Mouse (Mus musculus) midbrain, embryonic 12.5 days (tissue): ENCODE results near the gene Ier5. TPM values are rescaled to one million over a fixed set of nuclear protein-coding genes. Genes with fewer than 3 reads are reported as not detected.
A peak's percentile ranks its signal among the peaks of the same experiment; 100 is the strongest.

Source experiments
- ATAC-seq: fragments of 200-750 bp; cut with Nextera tagmentation; 2 replicates; pipeline ENCODE4 v1.8.0; 2017; ENCODE audit warnings: low read depth, moderate TSS enrichment, moderate library complexity; ENCODE audit not compliant: low FRiP score
- H3K27ac ChIP-seq: fragments of 300-500 bp; sonication (generic); replicated peaks from 2 replicates; pipeline ENCODE4 v1.5.1; 2016; ENCODE audit warnings: mild to moderate bottlenecking
- H3K27me3 ChIP-seq: fragments of 300-500 bp; sonication (generic); 2 replicates; pipeline ENCODE4 v1.6.1; 2016; ENCODE audit warnings: mild to moderate bottlenecking
- H3K36me3 ChIP-seq: fragments of 300-500 bp; sonication (generic); 2 replicates; pipeline ENCODE4 v1.6.1; 2016
- H3K4me1 ChIP-seq: fragments of 300-500 bp; sonication (generic); 2 replicates; pipeline ENCODE4 v1.6.1; 2016
- H3K4me2 ChIP-seq: fragments of 300-500 bp; sonication (generic); replicated peaks from 2 replicates; pipeline ENCODE4 v1.6.1; 2016; ENCODE audit warnings: mild to moderate bottlenecking, moderate library complexity
- H3K4me3 ChIP-seq: fragments of 300-500 bp; sonication (generic); 2 replicates; pipeline ENCODE4 v1.5.1; 2016; ENCODE audit warnings: mild to moderate bottlenecking
- H3K9ac ChIP-seq: fragments of 300-500 bp; sonication (generic); replicated peaks from 2 replicates; pipeline ENCODE4 v1.6.1; 2016; ENCODE audit warnings: mild to moderate bottlenecking, moderate library complexity
- H3K9me3 ChIP-seq: fragments of 300-500 bp; sonication (generic); 2 replicates; pipeline ENCODE4 v1.6.1; 2016; ENCODE audit warnings: mild to moderate bottlenecking
- WGBS: fragments of 180-500 bp; shearing (Covaris S2); methylation state at CpG from one replicate; pipeline ENCODE4 v1.1.7; 2016; 5-methylcytosine and 5-hydroxymethylcytosine counted together
- polyA plus RNA-seq: library from polyadenylated mRNA; unstranded; fragments of >200 nt; fragmentation: Nextera tagmentation; extraction: Ambion mirVana; gene quantifications from 2 replicates; pipeline ENCODE4 v1.2.1, GENCODE M21; 2016

The Ier5 gene
- polyA plus RNA-seq, 1 experiment from 2014 or later = 12.8 TPM

DNA sequence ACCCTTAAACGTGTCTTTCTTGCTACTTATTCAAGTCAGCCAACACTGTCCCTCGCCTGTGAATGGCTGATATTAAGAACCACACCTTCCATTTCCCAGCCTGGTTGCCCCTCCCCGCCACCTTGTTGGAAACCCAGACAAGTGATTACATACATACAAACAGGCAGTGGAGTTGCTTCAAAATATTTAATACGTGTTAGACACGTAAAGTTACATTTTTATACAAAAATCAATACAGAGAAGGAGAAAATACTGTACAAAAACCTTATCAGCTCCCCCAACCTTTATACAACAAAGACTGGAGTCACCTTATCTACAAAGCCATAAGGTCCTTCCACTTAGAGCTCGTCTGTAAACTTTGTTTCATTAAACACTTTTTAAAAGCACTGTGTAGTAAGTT lies 2.1 kb downstream of the Ier5 start:
- WGBS = 30% methylated on average over 6 of the region's 6 CpGs
- H3K4me2 ChIP-seq = peak overlapping the region; percentile 70
- no peaks in the 10 kb centered on the region; the same call in 1 of the 2 replicates for H3K27me3 ChIP-seq
- H3K27ac ChIP-seq = no peak overlapping the region
- no peaks in the 10 kb centered on the region for H3K9me3 ChIP-seq
- ATAC-seq = no peak
- peaks cover 42% of the 10 kb centered on the region for H3K4me1 ChIP-seq
- peak overlapping the region; percentile 97 for H3K9ac ChIP-seq
- no peaks in the 10 kb centered on the region for H3K36me3 ChIP-seq
- H3K4me3 ChIP-seq = peak overlapping the region; percentile 71

DNA sequence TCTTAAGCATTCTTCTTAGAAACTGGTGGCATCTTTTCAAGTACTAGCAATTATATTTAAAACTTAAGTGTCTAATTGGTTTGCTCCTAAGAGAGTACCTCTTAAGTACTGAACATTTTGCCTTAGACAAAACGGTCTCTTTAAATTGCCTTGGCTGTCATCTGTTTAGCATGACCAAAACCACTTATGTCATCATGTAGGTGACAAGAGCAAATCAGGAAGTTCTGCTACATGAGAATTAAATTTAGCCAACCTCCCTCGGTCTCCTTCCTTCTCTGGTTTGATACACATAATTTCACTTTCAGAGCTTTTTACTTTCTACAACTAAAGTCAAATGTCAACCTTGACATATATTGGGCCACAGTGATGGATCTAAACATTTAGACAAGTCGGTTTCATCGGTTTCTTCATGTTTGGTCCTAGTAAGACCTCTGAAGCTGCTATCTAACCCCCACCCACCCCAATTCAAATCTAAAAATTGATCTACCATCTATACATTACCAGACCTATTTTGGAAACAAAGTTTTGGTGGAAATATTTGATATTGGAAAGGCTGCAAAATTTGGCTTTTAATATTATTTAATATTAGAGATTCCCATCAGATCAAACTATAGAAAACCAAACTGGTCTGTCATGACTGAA lies 2.7 kb downstream of the Ier5 start:
- H3K9ac ChIP-seq = no peak overlapping the region
- H3K4me2 ChIP-seq = peak overlapping the region; percentile 70
- 85% methylated on average over 4 of the region's 4 CpGs for WGBS
- no peaks in the 10 kb centered on the region; the same call in 1 of the 2 replicates for H3K27me3 ChIP-seq
- H3K9me3 ChIP-seq = no peaks in the 10 kb centered on the region
- peak overlapping the region; percentile 71 for H3K4me3 ChIP-seq
- ATAC-seq = no peak
- peaks cover 48% of the 10 kb centered on the region for H3K4me1 ChIP-seq
- H3K27ac ChIP-seq = no peak overlapping the region
- no peaks in the 10 kb centered on the region for H3K36me3 ChIP-seq

DNA sequence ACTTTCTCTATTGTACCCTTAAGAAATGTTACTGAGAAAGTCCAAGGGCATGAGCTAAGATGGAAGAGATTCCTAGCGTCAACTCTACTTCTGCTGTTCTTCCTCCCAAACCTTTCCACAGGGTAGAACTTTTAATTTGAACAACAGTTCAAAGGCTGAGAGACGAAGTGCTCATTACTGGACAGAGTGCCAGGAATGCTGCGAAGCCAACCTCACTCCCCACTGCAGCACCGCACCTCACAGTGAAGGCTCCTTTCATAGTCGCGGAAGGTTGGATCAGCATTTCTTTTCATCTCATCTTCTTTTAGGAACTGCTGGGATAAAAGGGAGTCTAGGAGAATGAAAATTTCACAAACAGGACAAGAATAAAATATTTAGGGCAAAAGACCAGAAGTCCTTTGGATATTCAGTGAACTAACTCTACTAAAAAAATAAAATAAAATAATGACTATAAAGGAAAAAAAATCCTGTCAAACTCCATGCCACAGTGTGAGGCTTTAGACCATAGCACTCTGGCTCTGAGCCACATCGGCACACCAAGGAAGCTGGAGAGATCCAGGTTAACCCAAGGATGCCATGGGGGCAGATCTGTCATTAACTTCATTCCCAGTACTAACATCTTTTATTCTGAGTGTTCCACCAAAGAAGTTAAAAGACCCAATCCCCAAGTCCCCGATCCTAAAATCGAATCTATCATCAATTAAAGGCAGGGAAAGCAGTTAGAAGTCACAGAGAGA lies 5.3 kb downstream of the Ier5 start:
- no peak overlapping the region for H3K4me2 ChIP-seq
- H3K9ac ChIP-seq = no peak overlapping the region
- peaks cover 49% of the 10 kb centered on the region for H3K4me1 ChIP-seq
- WGBS = 56% methylated on average over 9 of the region's 9 CpGs
- no peaks in the 10 kb centered on the region for H3K9me3 ChIP-seq
- peaks cover 4% of the 10 kb centered on the region for H3K27me3 ChIP-seq
- no peak overlapping the region for H3K4me3 ChIP-seq
- ATAC-seq = no peak
- 0 out of 2 replicates have a peak overlapping the region, but pooled peaks have one; percentile 10 for H3K27ac ChIP-seq
- no peaks in the 10 kb centered on the region for H3K36me3 ChIP-seq

DNA sequence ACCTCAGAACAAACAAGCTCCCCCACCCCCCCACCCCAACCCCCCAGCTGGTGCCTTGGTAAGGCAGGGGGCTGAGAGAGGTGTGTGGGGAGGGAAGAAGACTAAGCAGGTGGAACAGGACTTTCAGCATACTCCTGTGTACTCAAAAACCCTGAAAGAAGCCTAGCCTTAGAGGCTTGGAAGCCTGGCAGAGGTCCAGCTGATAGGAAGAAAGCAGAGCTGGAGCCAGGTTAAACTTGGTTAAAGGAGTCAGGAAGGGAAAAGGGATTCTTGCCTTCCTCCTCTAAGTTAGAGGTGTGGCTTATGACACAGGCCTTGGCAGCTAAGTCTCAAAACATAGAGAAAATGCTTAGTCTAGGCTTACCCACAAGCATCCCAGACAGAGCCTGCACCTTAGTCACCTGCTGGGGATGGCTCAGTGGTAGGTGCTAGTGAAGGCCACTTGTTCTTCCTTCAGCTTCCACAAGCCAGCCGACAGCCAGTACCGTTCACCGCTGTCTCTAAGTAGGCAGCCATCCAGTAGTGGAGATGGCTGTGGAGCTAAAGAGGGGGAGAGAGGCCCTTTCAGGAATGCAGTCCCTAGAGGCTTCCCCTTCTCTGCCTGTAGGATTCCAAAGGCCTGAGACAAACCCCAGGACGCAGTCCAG lies 6.2 kb downstream of the Ier5 start:
- Histone ChIP-seq H3K4me3 (no peak overlapping the region), H3K4me2 (no peak overlapping the region), H3K9ac (no peak overlapping the region), H3K36me3 (no peaks in the 10 kb centered on the region), H3K4me1 (peaks cover 49% of the 10 kb centered on the region), H3K27me3 (peaks cover 4% of the 10 kb centered on the region), H3K9me3 (no peaks in the 10 kb centered on the region), H3K27ac (no peak overlapping the region)
- WGBS = 21% methylated on average over 4 of the region's 4 CpGs
- ATAC-seq = no peak

DNA sequence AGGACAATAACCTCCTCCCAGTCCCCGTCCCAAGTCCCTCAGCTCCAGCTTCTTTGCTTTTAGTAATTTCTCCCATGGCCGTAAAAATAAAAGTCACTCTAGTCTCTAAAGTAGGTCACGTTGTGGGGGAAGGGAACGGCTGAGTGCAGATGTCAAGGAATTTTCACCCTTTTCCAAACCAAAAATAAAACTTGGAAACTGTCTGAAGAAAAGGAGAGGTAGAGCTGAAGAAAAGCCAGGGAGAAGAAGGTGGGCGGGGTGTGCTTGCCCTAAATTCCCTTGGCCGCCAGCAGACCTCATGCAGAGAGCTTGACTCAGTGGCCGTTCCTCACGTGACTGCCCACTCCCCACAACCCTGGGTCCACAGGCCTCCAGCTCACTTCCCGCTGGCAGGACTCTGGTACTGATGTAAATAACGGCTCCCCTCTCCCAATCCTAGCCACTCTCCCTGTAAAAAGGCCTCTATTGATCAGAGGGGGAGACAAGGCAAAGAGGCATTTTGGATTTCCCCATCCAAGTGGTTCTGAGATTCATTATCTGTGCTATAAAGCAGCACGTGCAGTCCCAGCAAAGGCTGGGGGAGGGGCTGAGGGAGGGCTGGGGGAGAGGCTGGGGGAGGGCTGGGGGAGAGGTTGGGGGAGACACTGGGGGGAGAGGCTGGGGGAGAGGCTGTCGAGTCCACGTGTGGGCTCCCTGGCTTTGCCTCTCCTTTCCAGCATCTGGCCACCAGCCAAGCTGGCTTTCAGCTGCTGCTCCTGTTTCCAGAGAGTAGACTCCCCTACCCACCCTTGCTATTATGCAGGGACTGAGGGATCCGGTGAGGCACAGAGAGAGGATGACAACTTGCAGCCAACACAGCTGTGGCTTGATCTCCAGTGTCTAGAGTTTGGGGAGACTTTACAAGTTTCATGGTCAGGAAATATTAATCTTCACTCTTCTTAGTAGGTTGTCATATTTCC lies 7.3 kb downstream of the Ier5 start:
- Histone ChIP-seq H3K27ac (peak overlapping the region; percentile 46), H3K9me3 (no peaks in the 10 kb centered on the region), H3K36me3 (no peaks in the 10 kb centered on the region), H3K4me2 (no peak overlapping the region), H3K27me3 (peaks cover 7% of the 10 kb centered on the region), H3K4me1 (peaks cover 46% of the 10 kb centered on the region), H3K9ac (no peak overlapping the region), H3K4me3 (no peak overlapping the region)
- ATAC-seq = peak; percentile 76
- WGBS = 23% methylated on average over 14 of the region's 14 CpGs

DNA sequence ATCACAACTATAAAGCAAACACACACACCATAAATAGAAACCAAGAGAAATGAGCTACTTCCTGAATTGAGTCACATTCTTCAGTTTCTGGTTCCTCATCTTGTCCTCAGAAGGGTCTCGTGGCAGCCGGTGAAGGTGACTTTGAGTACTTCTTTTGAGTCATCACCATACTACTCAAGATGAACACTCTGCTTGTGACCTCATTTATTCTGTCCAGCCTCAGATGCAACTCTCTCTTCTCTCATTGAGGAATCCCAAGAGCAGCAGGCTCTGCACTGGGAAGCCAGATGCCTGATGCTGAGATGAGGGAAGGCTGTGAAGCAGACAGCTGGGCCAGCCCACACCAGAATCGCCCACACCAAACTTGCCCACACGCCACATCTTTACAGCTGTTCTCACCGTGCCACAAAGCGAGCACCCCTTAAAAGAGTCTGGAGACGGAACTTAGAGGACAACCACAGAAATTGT lies 8.0 kb downstream of the Ier5 start:
- ATAC-seq = no peak
- Histone ChIP-seq H3K9me3 (no peaks in the 10 kb centered on the region), H3K27ac (no peak overlapping the region), H3K36me3 (no peaks in the 10 kb centered on the region), H3K4me1 (peaks cover 46% of the 10 kb centered on the region), H3K27me3 (peaks cover 10% of the 10 kb centered on the region), H3K4me2 (no peak overlapping the region), H3K9ac (no peak overlapping the region), H3K4me3 (no peak overlapping the region)
- WGBS = 76% methylated on average over 7 of the region's 7 CpGs

DNA sequence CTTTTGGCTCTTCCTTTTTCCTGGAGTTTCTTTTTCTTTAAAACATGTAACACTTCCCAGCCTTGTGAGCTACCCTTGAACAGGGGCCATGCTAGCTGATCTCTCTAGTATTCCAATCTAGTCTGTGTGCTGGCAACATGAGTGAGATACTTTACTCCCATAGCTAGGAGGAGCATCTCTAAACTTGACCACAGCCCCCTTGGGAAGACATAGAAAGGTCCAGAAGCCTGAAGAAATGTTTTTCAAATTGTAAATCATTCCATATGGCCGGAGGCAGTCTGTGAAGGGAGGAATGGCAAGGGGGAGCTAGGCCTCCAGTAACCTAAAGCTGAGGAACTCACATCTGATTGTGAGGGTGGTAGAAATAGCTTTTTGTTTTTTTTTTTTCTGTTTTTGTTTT lies 8.7 kb downstream of the Ier5 start:
- no peak overlapping the region for H3K27ac ChIP-seq
- H3K36me3 ChIP-seq = no peaks in the 10 kb centered on the region
- no peak for ATAC-seq
- no peak overlapping the region for H3K9ac ChIP-seq
- WGBS = 63% methylated on average over 1 of the region's 1 CpGs
- peaks cover 49% of the 10 kb centered on the region for H3K4me1 ChIP-seq
- no peak overlapping the region for H3K4me2 ChIP-seq
- peaks cover 14% of the 10 kb centered on the region for H3K27me3 ChIP-seq
- H3K4me3 ChIP-seq = no peak overlapping the region
- no peaks in the 10 kb centered on the region for H3K9me3 ChIP-seq

DNA sequence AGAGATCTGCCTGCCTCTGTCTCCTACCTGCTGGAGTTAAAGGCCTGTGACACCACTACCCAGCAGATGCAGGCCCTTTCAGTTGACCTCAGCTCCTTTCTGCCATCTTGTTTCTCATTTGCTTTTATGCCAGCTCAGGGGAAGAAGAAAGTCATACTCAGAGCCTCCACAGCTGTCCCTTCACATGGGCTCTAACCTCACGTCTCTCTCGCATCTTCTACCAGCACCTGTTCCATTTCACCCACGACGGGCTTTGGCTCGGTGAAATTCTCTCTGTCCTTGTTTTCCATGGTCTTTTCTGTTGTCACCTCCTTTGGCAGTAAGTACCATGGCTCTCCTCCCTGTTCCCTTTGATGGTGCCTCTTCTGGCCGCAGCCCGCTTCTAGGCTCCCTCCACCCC lies 9.1 kb downstream of the Ier5 start:
- WGBS = 94% methylated on average over 7 of the region's 7 CpGs
- Histone ChIP-seq H3K9me3 (no peaks in the 10 kb centered on the region), H3K4me3 (no peak overlapping the region), H3K4me1 (peaks cover 50% of the 10 kb centered on the region), H3K36me3 (no peaks in the 10 kb centered on the region), H3K27me3 (peaks cover 14% of the 10 kb centered on the region), H3K27ac (no peak overlapping the region), H3K4me2 (no peak overlapping the region), H3K9ac (no peak overlapping the region)
- ATAC-seq = no peak

DNA sequence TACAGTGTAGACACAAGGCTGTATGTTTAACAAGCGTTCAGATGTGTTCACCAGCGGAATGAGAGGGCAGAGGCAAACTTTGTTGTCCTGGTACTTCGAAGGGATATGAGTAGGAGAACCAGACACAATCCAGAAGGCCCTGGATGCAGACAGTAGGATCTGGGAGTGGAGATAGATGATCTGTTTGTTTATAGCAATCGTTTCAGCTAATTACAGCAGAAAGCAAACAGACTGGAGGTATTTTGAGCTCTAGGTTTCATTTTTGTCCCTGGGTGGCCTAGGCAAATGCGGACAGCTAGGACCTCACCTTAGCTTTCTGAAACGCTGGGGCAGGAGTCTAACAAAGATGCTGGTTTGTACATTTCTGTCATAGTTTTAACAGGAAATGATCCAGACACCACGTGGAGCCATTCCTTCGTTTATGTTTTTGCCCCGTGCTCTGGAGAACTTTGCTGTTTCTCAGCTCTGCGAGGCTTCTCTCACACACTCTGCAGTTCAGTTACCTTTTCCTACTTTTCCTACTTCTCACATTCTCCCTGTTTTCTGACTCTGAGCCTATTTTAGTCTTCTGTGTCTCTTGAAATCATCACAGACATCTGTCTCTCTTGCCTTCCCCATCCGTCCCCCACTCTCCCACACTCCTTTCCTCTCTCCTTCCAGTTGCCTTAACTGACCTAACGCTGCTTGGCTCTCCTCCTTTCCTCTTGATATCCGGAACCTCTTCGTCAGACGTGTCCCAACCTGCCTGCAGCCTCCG lies 10.4 kb downstream of the Ier5 start:
- Histone ChIP-seq H3K4me3 (no peak overlapping the region), H3K9me3 (no peaks in the 10 kb centered on the region), H3K27me3 (peaks cover 14% of the 10 kb centered on the region), H3K4me1 (peaks cover 63% of the 10 kb centered on the region), H3K9ac (no peak overlapping the region), H3K4me2 (no peak overlapping the region), H3K27ac (no peak overlapping the region), H3K36me3 (no peaks in the 10 kb centered on the region)
- ATAC-seq = no peak
- 74% methylated on average over 16 of the region's 16 CpGs for WGBS

DNA sequence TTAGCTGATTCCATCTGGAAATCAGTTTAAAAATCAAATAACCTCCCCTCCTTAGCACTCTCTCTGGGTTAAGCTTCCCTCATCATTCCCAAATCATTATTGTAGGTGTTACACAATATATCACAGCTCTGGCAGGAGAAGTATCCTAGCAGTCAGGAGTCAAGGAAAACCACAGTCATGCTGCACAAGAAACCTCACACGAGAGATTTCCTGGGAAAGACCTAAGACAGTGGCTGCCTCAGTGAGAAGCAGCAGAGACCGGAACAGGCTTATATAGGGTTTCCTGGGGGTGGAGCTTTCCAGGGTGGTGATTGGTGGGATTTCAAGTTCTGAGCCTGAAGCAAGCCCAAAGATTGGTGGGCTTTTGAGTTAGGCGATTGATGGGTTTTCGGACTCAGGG lies 11.4 kb downstream of the Ier5 start:
- Histone ChIP-seq H3K9me3 (no peaks in the 10 kb centered on the region), H3K27ac (no peak overlapping the region), H3K4me1 (peaks cover 58% of the 10 kb centered on the region), H3K36me3 (no peaks in the 10 kb centered on the region), H3K27me3 (peaks cover 14% of the 10 kb centered on the region), H3K4me2 (no peak overlapping the region), H3K4me3 (no peak overlapping the region), H3K9ac (no peak overlapping the region)
- whole genome bisulfite sequencing = 94% methylated on average over 4 of the region's 4 CpGs
- ATAC-seq = no peak

DNA sequence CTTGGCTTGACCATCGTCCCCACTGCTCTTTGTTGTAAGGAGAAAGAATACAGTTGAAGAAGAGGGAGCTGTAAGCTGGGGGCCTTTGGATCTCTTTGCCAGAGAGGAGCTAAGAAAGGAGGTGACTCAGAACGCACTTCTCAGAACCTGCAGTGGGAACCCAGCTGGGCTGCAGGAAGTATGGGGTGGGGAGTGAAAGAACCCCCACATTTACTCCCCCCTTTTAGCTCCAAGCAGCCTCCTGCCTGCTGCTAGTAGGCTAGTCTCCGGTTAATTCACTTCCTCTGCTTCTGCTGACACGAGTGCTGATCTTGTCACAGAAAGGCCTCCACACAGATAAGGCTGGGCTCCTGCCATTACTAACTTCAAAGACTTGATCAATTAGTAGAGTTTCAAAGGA lies 12.5 kb downstream of the Ier5 start:
- no peak for ATAC-seq
- Histone ChIP-seq H3K9me3 (no peaks in the 10 kb centered on the region), H3K36me3 (no peaks in the 10 kb centered on the region), H3K27ac (peak overlapping the region; percentile 73), H3K4me3 (no peak overlapping the region), H3K9ac (peak overlapping the region; percentile 11; the same call in 1 of the 2 replicates), H3K4me1 (peaks cover 58% of the 10 kb centered on the region), H3K27me3 (peaks cover 14% of the 10 kb centered on the region), H3K4me2 (no peak overlapping the region)
- 20% methylated on average over 4 of the region's 4 CpGs for WGBS
